Mouse (Mus musculus): ENCODE results near the gene Gm29427. TPM values are rescaled to one million over a fixed set of nuclear protein-coding genes. Genes with fewer than 3 reads are reported as not detected.
"Not testable (repeated sequence)": the region's sequence is repeated elsewhere in the genome, so short reads cannot be mapped to it uniquely, and the experiment has no call there.

Gm29427 gene
- total RNA-seq, 2 experiments from 2014 or later, result not detected

- no peak for ATAC-seq (replicated peaks; ENCODE audit: low FRiP score, poor library complexity, severe bottlenecking)
These were observed 34.5 kb downstream of the Gm29427 start for GRCm38 (mm10) chr1:130681075-130681474.

DNA sequence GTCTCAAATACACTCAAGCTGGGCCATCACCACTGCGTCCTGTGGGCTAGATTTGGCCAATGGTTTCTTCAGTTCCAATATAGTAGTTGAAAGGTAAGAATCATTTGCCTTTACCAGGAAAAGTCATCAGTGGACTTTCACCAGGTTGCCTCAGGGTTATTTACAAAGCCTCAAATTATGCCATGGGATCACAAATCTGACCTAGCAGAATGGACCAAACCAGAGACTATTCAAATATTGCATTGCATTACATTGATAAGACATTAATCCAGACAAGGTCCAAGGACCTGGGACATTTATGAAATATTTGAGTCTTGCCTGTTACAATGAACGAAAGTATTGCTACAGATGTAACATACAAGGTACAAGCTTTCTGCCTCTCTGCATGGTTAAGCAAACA lies 37.0 kb downstream of the Gm29427 start:
- no peak for ATAC-seq (replicated peaks; ENCODE audit: low FRiP score, poor library complexity, severe bottlenecking)

DNA sequence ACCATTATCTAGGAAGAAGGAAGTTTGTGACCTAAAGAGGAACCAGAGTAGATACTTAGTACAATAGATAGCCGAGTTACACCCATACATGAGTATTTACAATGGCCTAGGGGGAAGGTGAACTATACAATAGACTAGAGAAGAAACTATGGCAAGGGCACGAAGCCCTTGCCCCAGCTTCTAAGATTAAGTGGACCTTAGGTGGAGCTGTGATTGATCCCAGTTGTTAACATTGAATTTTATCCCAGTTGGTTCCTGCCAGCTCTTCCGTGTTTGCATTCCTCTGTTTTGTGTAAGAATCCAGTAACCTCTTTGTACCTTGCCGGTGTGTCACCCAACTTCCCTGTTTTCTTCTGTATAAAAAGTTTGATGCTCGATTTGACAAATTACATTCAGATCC lies 52.0 kb downstream of the Gm29427 start:
- ATAC-seq (replicated peaks; ENCODE audit: low FRiP score, poor library complexity, severe bottlenecking), result not testable (repeated sequence)

GRCm38 (mm10) chr1:130661454-130661853 lies 54.1 kb downstream of the Gm29427 start, which contains the start of gene C4bp:
Gene C4bp, minus strand, starts transcription at chr1:130661632.
- ATAC-seq (replicated peaks; ENCODE audit: low FRiP score, poor library complexity, severe bottlenecking), result no peak

DNA sequence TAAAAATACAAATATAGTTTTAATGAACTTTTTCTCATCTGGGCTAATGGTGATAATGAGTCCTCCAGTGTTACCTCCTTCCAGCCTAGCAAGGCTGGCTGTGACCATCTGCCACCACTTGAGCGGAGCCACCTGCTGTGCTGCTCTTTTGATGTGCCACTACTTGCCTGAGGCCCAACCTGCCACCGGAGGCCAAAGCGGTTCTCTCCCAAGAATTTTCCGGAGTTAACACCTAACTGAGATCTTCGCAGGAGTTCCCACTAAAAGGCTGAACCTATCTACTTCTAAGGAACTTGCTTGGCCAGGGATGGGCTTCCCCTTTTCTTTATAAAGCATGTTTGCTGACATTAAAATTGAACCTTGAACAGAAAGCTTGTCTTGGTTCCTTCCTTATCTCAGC lies 56.0 kb downstream of the Gm29427 start:
- ATAC-seq (replicated peaks; ENCODE audit: low FRiP score, poor library complexity, severe bottlenecking), result not testable (repeated sequence)

GRCm38 (mm10) chr1:130644103-130644502 lies 71.5 kb downstream of the Gm29427 start:
- ATAC-seq (replicated peaks; ENCODE audit: low FRiP score, poor library complexity, severe bottlenecking), result no peak

DNA sequence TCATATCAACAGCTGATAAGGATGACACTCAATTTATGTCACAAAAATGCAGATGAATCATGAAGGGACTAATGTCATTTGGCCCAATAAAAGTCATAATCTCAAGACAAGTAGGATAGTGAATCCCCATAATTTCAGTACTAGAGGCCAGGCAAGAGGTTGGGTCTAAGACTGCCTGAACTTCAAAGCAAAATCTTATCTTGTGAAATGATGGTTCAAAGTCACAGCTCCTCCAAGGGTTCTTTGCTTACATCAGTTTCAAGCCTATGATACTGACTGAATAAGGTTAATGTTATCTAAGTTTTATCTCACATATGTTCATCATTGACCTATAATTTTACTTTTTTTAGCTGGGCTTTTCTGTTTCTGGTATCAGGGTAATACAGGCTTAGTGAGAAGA lies 74.6 kb downstream of the Gm29427 start:
- ATAC-seq (replicated peaks; ENCODE audit: low FRiP score, poor library complexity, severe bottlenecking), result no peak

DNA sequence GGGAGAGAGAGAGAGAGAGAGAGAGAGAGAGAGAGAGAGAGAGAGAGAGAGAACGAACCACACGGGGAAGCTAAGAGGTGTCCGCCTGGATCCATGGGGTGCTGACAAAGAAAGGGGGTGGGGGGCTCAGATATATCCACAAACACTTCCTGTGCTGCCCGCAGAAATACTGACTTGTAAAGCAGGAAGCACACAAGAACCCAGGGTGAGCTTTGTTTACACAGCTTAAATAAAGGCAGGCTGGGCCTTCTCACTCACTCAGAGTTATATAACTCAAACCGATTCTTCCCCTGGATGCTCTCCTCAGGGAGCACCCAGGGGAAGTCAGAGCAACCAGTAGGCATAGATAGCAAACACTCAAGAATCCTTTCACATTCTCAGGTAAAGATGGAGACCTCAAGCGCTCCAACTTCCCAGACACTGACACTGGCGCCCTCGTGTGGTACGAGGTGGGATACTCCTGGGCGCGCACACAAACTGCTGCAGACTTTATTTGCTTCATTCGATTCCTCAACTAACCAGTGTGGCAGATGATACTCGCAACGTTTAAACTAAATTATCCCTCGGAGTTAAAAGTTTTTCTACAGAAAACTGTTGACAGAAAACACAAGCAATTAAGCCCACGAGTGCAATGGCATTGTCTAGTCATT lies 81.7 kb downstream of the Gm29427 start:
- peak; percentile 79 for ATAC-seq (replicated peaks; ENCODE audit: low FRiP score, poor library complexity, severe bottlenecking)

- no peak for ATAC-seq (replicated peaks; ENCODE audit: low FRiP score, poor library complexity, severe bottlenecking)
These were observed 82.3 kb downstream of the Gm29427 start for GRCm38 (mm10) chr1:130633316-130633715.

GRCm38 (mm10) chr1:130629521-130629920 lies 86.1 kb downstream of the Gm29427 start, which contains the start of gene Zp3r:
Gene Zp3r, minus strand, starts transcription at chr1:130629621.
- no peak for ATAC-seq (replicated peaks; ENCODE audit: low FRiP score, poor library complexity, severe bottlenecking)

Other genes with a start within 250 kb of the Gm29427 start
- gene Zp3r, start 86.2 kb downstream of the Gm29427 start, total RNA-seq (2015; ENCODE audit: low replicate concordance), result not detected in 2 replicates
- not detected in 2 replicates for gene Zp3r, start 86.2 kb downstream of the Gm29427 start, total RNA-seq (2017; ENCODE audit: low replicate concordance)
- not detected in 2 replicates for gene C4bp, start 54.2 kb downstream of the Gm29427 start, total RNA-seq (2015; ENCODE audit: low replicate concordance)
- gene C4bp, start 54.2 kb downstream of the Gm29427 start, total RNA-seq (2017; ENCODE audit: low replicate concordance), result not detected in 2 replicates
- 54.8 and 88.0 TPM in 2 replicates for gene Yod1, start 1.5 kb upstream of the Gm29427 start, total RNA-seq (2015; ENCODE audit: low replicate concordance)
- 53.1 and 58.8 TPM in 2 replicates for gene Yod1, start 1.5 kb upstream of the Gm29427 start, total RNA-seq (2017; ENCODE audit: low replicate concordance)
- gene Pfkfb2, start 13.5 kb upstream of the Gm29427 start, total RNA-seq (2015; ENCODE audit: low replicate concordance), result 23.5 and 26.7 TPM in 2 replicates
- gene Pfkfb2, start 13.5 kb upstream of the Gm29427 start, total RNA-seq (2017; ENCODE audit: low replicate concordance), result 38.4 and 45.7 TPM in 2 replicates
- 8.6 and 11.3 TPM in 2 replicates for gene AA986860, start 16.2 kb upstream of the Gm29427 start, total RNA-seq (2015; ENCODE audit: low replicate concordance)
- gene AA986860, start 16.2 kb upstream of the Gm29427 start, total RNA-seq (2017; ENCODE audit: low replicate concordance), result 8.0 and 9.4 TPM in 2 replicates
- not detected in 2 replicates for gene Fcamr, start 85.1 kb upstream of the Gm29427 start, total RNA-seq (2015; ENCODE audit: low replicate concordance)
- gene Fcamr, start 85.1 kb upstream of the Gm29427 start, total RNA-seq (2017; ENCODE audit: low replicate concordance), result not detected in 2 replicates
- gene Pigr, start 110.9 kb upstream of the Gm29427 start, total RNA-seq (2015; ENCODE audit: low replicate concordance), result not detected in 2 replicates
- gene Pigr, start 110.9 kb upstream of the Gm29427 start, total RNA-seq (2017; ENCODE audit: low replicate concordance), result not detected in 2 replicates
- 11.2 and 16.3 TPM in 2 replicates for gene Fcmr, start 149.9 kb upstream of the Gm29427 start, total RNA-seq (2015; ENCODE audit: low replicate concordance)
- gene Fcmr, start 149.9 kb upstream of the Gm29427 start, total RNA-seq (2017; ENCODE audit: low replicate concordance), result 4.7 and 9.2 TPM in 2 replicates
- not detected in 2 replicates for gene Il24, start 171.7 kb upstream of the Gm29427 start, total RNA-seq (2015; ENCODE audit: low replicate concordance)
- not detected in 2 replicates for gene Il24, start 171.7 kb upstream of the Gm29427 start, total RNA-seq (2017; ENCODE audit: low replicate concordance)
- gene Il20, start 195.7 kb upstream of the Gm29427 start, total RNA-seq (2015; ENCODE audit: low replicate concordance), result not detected in 2 replicates
- gene Il20, start 195.7 kb upstream of the Gm29427 start, total RNA-seq (2017; ENCODE audit: low replicate concordance), result not detected in 2 replicates
- not detected in 2 replicates for gene Il19, start 224.3 kb upstream of the Gm29427 start, total RNA-seq (2015; ENCODE audit: low replicate concordance)
- not detected in 2 replicates for gene Il19, start 224.3 kb upstream of the Gm29427 start, total RNA-seq (2017; ENCODE audit: low replicate concordance)